In the genomic region with DNA sequence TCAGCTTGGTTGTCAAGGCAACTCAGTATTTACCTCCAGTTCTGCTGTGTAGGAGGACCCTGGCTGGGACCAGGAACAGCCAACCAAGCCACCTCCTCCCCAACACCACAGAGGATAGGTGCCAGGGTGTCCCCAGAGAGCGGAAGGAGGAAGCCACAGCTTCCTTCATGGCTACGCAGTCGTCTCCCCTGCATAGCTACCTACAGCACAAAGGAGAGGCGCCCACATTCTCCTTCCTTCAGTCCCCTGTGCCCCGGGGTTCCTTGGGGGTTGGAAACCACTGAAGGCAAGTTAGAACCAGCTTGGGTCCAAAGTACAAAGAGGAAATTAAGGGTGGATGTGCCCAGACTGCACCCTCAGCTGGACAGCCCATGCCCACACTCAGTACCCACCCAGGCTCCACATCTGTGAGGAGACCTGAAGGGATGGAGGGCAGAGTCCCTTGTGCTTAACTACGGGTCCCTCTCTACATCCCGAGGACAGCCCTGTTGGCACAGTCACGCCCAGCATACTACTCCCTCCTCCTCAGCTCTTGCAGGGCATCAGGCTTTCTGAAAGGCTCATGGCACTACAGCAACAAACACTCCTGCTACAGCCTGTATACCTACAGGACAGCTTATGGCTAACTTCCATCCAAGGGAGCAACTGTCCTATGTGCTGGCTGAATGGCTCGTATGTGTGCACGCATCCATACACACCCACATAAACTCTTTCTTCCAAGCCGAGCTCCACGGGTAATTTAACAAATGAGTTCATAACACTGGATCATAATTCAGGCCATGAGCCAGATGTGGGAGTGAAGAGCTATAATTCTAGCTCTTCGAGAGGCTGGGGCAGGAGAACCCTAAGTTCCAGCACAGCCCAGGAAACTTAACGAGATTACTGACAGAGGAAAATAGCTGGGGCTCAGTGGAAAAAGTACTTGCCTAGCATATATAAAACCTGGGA, we compare ENCODE assay signal across 8 mouse cellular contexts. TPM values are rescaled to one million over a fixed set of nuclear protein-coding genes. Genes with fewer than 3 reads are reported as not detected.
DNase-seq lines count a peak whose midpoint lies in the region; ATAC-seq and TF ChIP-seq lines count a peak whose summit lies in the region.

No protein-coding gene starts in this region.

- WGBS in limb, embryonic 11.5 days: 73% methylated on average over 14 of the region's 14 CpGs
- WGBS in limb, embryonic 10.5 days: 71% methylated on average over 14 of the region's 14 CpGs
- WGBS in bone marrow, adult 2 months: 25% methylated on average over 14 of the region's 14 CpGs
- WGBS in kidney, adult 2 months: 8% methylated on average over 14 of the region's 14 CpGs
- WGBS in lung, embryonic 15.5 days: 57% methylated on average over 14 of the region's 14 CpGs

- no peaks in the 10 kb centered on the region for H3K27me3 ChIP-seq in limb, embryonic 11.5 days (ENCODE audit: control insufficient read depth, insufficient read depth, low read length)
- no peaks in the 10 kb centered on the region for H3K27me3 ChIP-seq in limb, embryonic 10.5 days (ENCODE audit: low read depth, poor library complexity, severe bottlenecking)
- no peaks in the 10 kb centered on the region for H3K27me3 ChIP-seq in kidney, adult 2 months (replicated peaks; ENCODE audit: control insufficient read depth, insufficient read depth, low read length)
- no peaks in the 10 kb centered on the region for H3K27me3 ChIP-seq in lung, embryonic 15.5 days

- peak; percentile 44; the same call in 1 of the 2 replicates for ATAC-seq in limb, embryonic 11.5 days (ENCODE audit: insufficient number of reproducible peaks, low FRiP score, low TSS enrichment, low read depth)
- ATAC-seq in lung, embryonic 15.5 days (ENCODE audit: borderline replicate concordance, extremely low read depth, low FRiP score, low TSS enrichment): peak; percentile 66

- H3K4me2 ChIP-seq in limb, embryonic 11.5 days (ENCODE audit: low read depth, severe bottlenecking): no peak overlapping the region
- peak overlapping the region; percentile 42 for H3K4me2 ChIP-seq in lung, embryonic 15.5 days

- H3K27ac ChIP-seq in limb, embryonic 11.5 days (replicated peaks; ENCODE audit: low read depth, low read length): no peak overlapping the region
- H3K27ac ChIP-seq in limb, embryonic 10.5 days: no peak overlapping the region
- H3K27ac ChIP-seq in bone marrow, adult 2 months (ENCODE audit: control insufficient read depth, insufficient read depth, low read depth, low read length, poor library complexity): peak overlapping the region; percentile 55
- peak overlapping the region; percentile 93 for H3K27ac ChIP-seq in kidney, adult 2 months (ENCODE audit: insufficient read depth, low read depth, low read length)
- peak overlapping the region; percentile 72 for H3K27ac ChIP-seq in lung, embryonic 15.5 days

- no peak for DNase-seq in limb, embryonic 11.5 days (ENCODE audit: low spot score)
- no peak for DNase-seq in limb, embryonic 10.5 days (ENCODE audit: low spot score)
- DNase-seq in gastrocnemius, postnatal 14 days: peak; percentile 55
- DNase-seq in kidney, adult 2 months: peak; percentile 91
- peak; percentile 63 to 78 for DNase-seq in right cerebral cortex, postnatal 10 days (ENCODE audit: low spot score in 2 of 2)
- no peak for DNase-seq in yolk sac, embryonic 10.5 days (ENCODE audit: low spot score)

- no peak for TF ChIP-seq POLR2A in bone marrow, adult 2 months (IDR thresholded peaks at IDR 0.05; ENCODE audit: borderline replicate concordance, control insufficient read depth, low read depth, low read length)
- no peak for TF ChIP-seq POLR2A in kidney, adult 2 months (IDR thresholded peaks at IDR 0.05; ENCODE audit: low read depth, low read length)

- intact Hi-C loops in gastrocnemius, postnatal 14 days (cut with DNase I; ENCODE audit: low total_unique reads): no loop called here

- H3K9me3 ChIP-seq in limb, embryonic 11.5 days (ENCODE audit: control insufficient read depth, low read length): no peaks in the 10 kb centered on the region
- H3K9me3 ChIP-seq in limb, embryonic 10.5 days (replicated peaks): no peaks in the 10 kb centered on the region
- H3K9me3 ChIP-seq in lung, embryonic 15.5 days: no peaks in the 10 kb centered on the region

- no peak overlapping the region for H3K4me3 ChIP-seq in limb, embryonic 11.5 days (ENCODE audit: low read depth, low read length)
- H3K4me3 ChIP-seq in limb, embryonic 10.5 days: no peak overlapping the region
- H3K4me3 ChIP-seq in bone marrow, adult 2 months (replicated peaks; ENCODE audit: control insufficient read depth, low read depth, low read length): no peak overlapping the region
- peak overlapping the region; percentile 10; the same call in 1 of the 2 replicates for H3K4me3 ChIP-seq in kidney, adult 2 months (ENCODE audit: insufficient read depth, low read depth, low read length)
- H3K4me3 ChIP-seq in lung, embryonic 15.5 days: no peak overlapping the region

- H3K4me1 ChIP-seq in limb, embryonic 11.5 days (ENCODE audit: control insufficient read depth, insufficient read depth, low read length): peaks cover 12% of the 10 kb centered on the region
- peaks cover 33% of the 10 kb centered on the region for H3K4me1 ChIP-seq in limb, embryonic 10.5 days
- H3K4me1 ChIP-seq in bone marrow, adult 2 months (ENCODE audit: control insufficient read depth, insufficient read depth, low read length): peaks cover 29% of the 10 kb centered on the region
- H3K4me1 ChIP-seq in kidney, adult 2 months (ENCODE audit: control insufficient read depth, insufficient read depth, low read length): peaks cover 51% of the 10 kb centered on the region
- peaks cover 44% of the 10 kb centered on the region for H3K4me1 ChIP-seq in lung, embryonic 15.5 days

- H3K9ac ChIP-seq in limb, embryonic 11.5 days (ENCODE audit: low read length): no peak overlapping the region
- H3K9ac ChIP-seq in lung, embryonic 15.5 days: no peak overlapping the region

- TF ChIP-seq CTCF in bone marrow, adult 2 months (IDR thresholded peaks at IDR 0.05; ENCODE audit: control insufficient read depth, insufficient read depth, low read length): no peak
- no peak for TF ChIP-seq CTCF in kidney, adult 2 months (conservative IDR thresholded peaks at IDR 0.05; ENCODE audit: insufficient read depth, insufficient read length, low read depth, low read length)

- no peaks in the 10 kb centered on the region for H3K36me3 ChIP-seq in limb, embryonic 11.5 days (ENCODE audit: control insufficient read depth, insufficient read depth, low read length)
- no peaks in the 10 kb centered on the region for H3K36me3 ChIP-seq in limb, embryonic 10.5 days
- H3K36me3 ChIP-seq in kidney, adult 2 months (ENCODE audit: control insufficient read depth, insufficient read depth, low read length): no peaks in the 10 kb centered on the region
- H3K36me3 ChIP-seq in lung, embryonic 15.5 days: no peaks in the 10 kb centered on the region

RNA-seq across cellular contexts. Expression of a gene that starts 9.0 kb away (rescaled TPM):
- polyA plus RNA-seq in limb, embryonic 11.5 days (2014; fragmentation: Nextera tagmentation; extraction: Ambion mirVana): not detected in 2 replicates
- not detected in 2 replicates for polyA plus RNA-seq in limb, embryonic 10.5 days (2016; fragmentation: Nextera tagmentation; extraction: Ambion mirVana)
- polyA plus RNA-seq in bone marrow, adult 2 months (2011; ENCODE audit: insufficient read depth, insufficient read length, low replicate concordance, missing spikeins): not detected in 2 replicates
- total RNA-seq in gastrocnemius, postnatal 14 days (2021): not detected
- polyA plus RNA-seq in kidney, adult 2 months (2012; rRNA removed): not detected in 2 replicates
- 0.15 and 0.26 TPM in 2 replicates for polyA plus RNA-seq in lung, embryonic 15.5 days (2015; fragmentation: Nextera tagmentation; extraction: Ambion mirVana)

RNA-seq across cellular contexts. Expression of a gene that starts 13.0 kb away (rescaled TPM):
- 18.3 and 18.8 TPM in 2 replicates for polyA plus RNA-seq in limb, embryonic 11.5 days (2014; fragmentation: Nextera tagmentation; extraction: Ambion mirVana)
- 17.2 and 17.9 TPM in 2 replicates for polyA plus RNA-seq in limb, embryonic 10.5 days (2016; fragmentation: Nextera tagmentation; extraction: Ambion mirVana)
- polyA plus RNA-seq in bone marrow, adult 2 months (2011; ENCODE audit: insufficient read depth, insufficient read length, low replicate concordance, missing spikeins): 38.0 and 58.7 TPM in 2 replicates
- total RNA-seq in gastrocnemius, postnatal 14 days (2021): 10 to 100 TPM; 42.5 to 65.2 TPM
- polyA plus RNA-seq in kidney, adult 2 months (2012; rRNA removed): 30.6 and 31.2 TPM in 2 replicates
- polyA plus RNA-seq in lung, embryonic 15.5 days (2015; fragmentation: Nextera tagmentation; extraction: Ambion mirVana): 34.4 and 35.1 TPM in 2 replicates

Comparison
In these comparisons a context has a peak if more than half of its experiments do, and no peak if none do; other contexts are left out.
1. DNase-seq: peak in gastrocnemius, postnatal 14 days (single experiment), kidney, adult 2 months (single experiment) and right cerebral cortex, postnatal 10 days (2 of 2); none in limb, embryonic 11.5 days (single experiment), limb, embryonic 10.5 days (single experiment) and yolk sac, embryonic 10.5 days (single experiment).
2. H3K27ac ChIP-seq: peak in bone marrow, adult 2 months (single experiment), kidney, adult 2 months (single experiment) and lung, embryonic 15.5 days (single experiment); none in limb, embryonic 11.5 days (single experiment) and limb, embryonic 10.5 days (single experiment).